Mouse (Mus musculus) gastrocnemius, postnatal 10 days (tissue): ENCODE data around the gene Rpl21. TPM values are rescaled to one million over a fixed set of nuclear protein-coding genes. Genes with fewer than 3 reads are reported as not detected.

Source experiments
- DNase-seq: peaks from one replicate; pipeline ENCODE4 v3.0.0; 2021; ENCODE audit warnings: mixed read lengths
- long read RNA-seq, 2 experiments: library from polyadenylated mRNA; stranded (forward); transcript quantifications; one replicate each; pipeline ENCODE4 v2.0.0; 2021
- total RNA-seq, 2 experiments: library from RNA; stranded (reverse); gene quantifications; 2 replicates each; pipeline ENCODE4 v1.2.3; 2021

Rpl21 gene
- 100 to 1,000 TPM; 258 to 266 TPM for total RNA-seq
- long read RNA-seq, experiment 1, transcript Rpl21-203 (6 exons, 1,067 nt): major isoform, 7 of 18 reads
- long read RNA-seq, experiment 1, partial matches to known transcripts: 1 of 18 reads
- long read RNA-seq, experiment 1, other reads (novel, unspliced or antisense): 6 of 18 reads
- long read RNA-seq, experiment 2, partial matches to known transcripts: 1 of 12 reads
- long read RNA-seq, experiment 2, other reads (novel, unspliced or antisense): 4 of 12 reads

- peak; percentile 94 for DNase-seq
Observed at GRCm38 (mm10) chr5:146832769-146833448, at the start of gene Rpl21. Gene Rpl21, plus strand, starts transcription at chr5:146832890.

GRCm38 (mm10) chr5:146783300-146783699 is 49.4 kb upstream of the Rpl21 start:
- DNase-seq: no peak

GRCm38 (mm10) chr5:146783891-146784290 is 48.8 kb upstream of the Rpl21 start:
- DNase-seq: no peak

- no peak for DNase-seq
Observed at GRCm38 (mm10) chr5:146786123-146786522, 46.6 kb upstream of the Rpl21 start.

- DNase-seq: no peak
Observed at GRCm38 (mm10) chr5:146789413-146789812, 43.3 kb upstream of the Rpl21 start.

- no peak for DNase-seq
Observed at GRCm38 (mm10) chr5:146790944-146791343, 41.7 kb upstream of the Rpl21 start.

- no peak for DNase-seq
Observed at GRCm38 (mm10) chr5:146792140-146792791, 40.4 kb upstream of the Rpl21 start.

GRCm38 (mm10) chr5:146793630-146794083 is 39.0 kb upstream of the Rpl21 start:
- no peak for DNase-seq

GRCm38 (mm10) chr5:146794084-146794852 is 38.4 kb upstream of the Rpl21 start:
- DNase-seq: peak; percentile 58

- peak; percentile 99 for DNase-seq
Observed at GRCm38 (mm10) chr5:146794853-146795252, 37.8 kb upstream of the Rpl21 start, which contains the start of gene Usp12. Gene Usp12, minus strand, starts transcription at chr5:146795006.

- no peak for DNase-seq
Observed at GRCm38 (mm10) chr5:146795728-146796127, 37.0 kb upstream of the Rpl21 start.

GRCm38 (mm10) chr5:146798031-146798430 is 34.7 kb upstream of the Rpl21 start:
- no peak for DNase-seq

- DNase-seq: no peak
Observed at GRCm38 (mm10) chr5:146806004-146806430, 26.7 kb upstream of the Rpl21 start.

- no peak for DNase-seq
Observed at GRCm38 (mm10) chr5:146809951-146810350, 22.7 kb upstream of the Rpl21 start.

GRCm38 (mm10) chr5:146812866-146813265 is 19.8 kb upstream of the Rpl21 start:
- DNase-seq: no peak

GRCm38 (mm10) chr5:146813421-146813820 is 19.3 kb upstream of the Rpl21 start:
- no peak for DNase-seq

GRCm38 (mm10) chr5:146815394-146815793 is 17.3 kb upstream of the Rpl21 start:
- DNase-seq: no peak

GRCm38 (mm10) chr5:146817583-146817982 is 15.1 kb upstream of the Rpl21 start:
- DNase-seq: no peak

GRCm38 (mm10) chr5:146818906-146819623 is 13.6 kb upstream of the Rpl21 start:
- no peak for DNase-seq

GRCm38 (mm10) chr5:146823005-146823404 is 9.7 kb upstream of the Rpl21 start:
- DNase-seq: no peak

GRCm38 (mm10) chr5:146829528-146829927 is 3.2 kb upstream of the Rpl21 start:
- DNase-seq: no peak

- DNase-seq: no peak
Observed at GRCm38 (mm10) chr5:146832435-146832768, 288 bp upstream of the Rpl21 start.
